Mouse (Mus musculus) embryonic facial prominence, embryonic 15.5 days (tissue): ENCODE results near the gene Psmb3. TPM values are rescaled to one million over a fixed set of nuclear protein-coding genes. Genes with fewer than 3 reads are reported as not detected.
"Not testable (repeated sequence)": the region's sequence is repeated elsewhere in the genome, so short reads cannot be mapped to it uniquely, and the experiment has no call there.

Experiments
- ATAC-seq: fragments of 200-750 bp; cut with Nextera tagmentation; 2 replicates; pipeline ENCODE4 v1.8.0; 2017; ENCODE audit warnings: low read depth, moderate TSS enrichment; ENCODE audit not compliant: insufficient number of reproducible peaks, low FRiP score, low TSS enrichment
- H3K27ac ChIP-seq: fragments of 300-500 bp; sonication (generic); replicated peaks from 2 replicates; pipeline ENCODE4 v1.5.1; 2015; ENCODE audit warnings: mild to moderate bottlenecking, inconsistent platforms
- H3K27me3 ChIP-seq: fragments of 300-500 bp; sonication (generic); 2 replicates; pipeline ENCODE4 v1.6.1; 2015; ENCODE audit warnings: inconsistent platforms
- H3K36me3 ChIP-seq: fragments of 300-500 bp; sonication (generic); 2 replicates; pipeline ENCODE4 v1.6.1; 2015; ENCODE audit warnings: mild to moderate bottlenecking, inconsistent platforms
- H3K4me1 ChIP-seq: fragments of 300-500 bp; sonication (generic); 2 replicates; pipeline ENCODE4 v1.6.1; 2015; ENCODE audit warnings: inconsistent platforms
- H3K4me2 ChIP-seq: fragments of 300-500 bp; sonication (generic); replicated peaks from 2 replicates; pipeline ENCODE4 v1.6.1; 2015; ENCODE audit warnings: mild to moderate bottlenecking, inconsistent platforms
- H3K4me3 ChIP-seq: fragments of 300-500 bp; sonication (generic); replicated peaks from 2 replicates; pipeline ENCODE4 v1.5.1; 2015; ENCODE audit warnings: mild to moderate bottlenecking, inconsistent platforms
- H3K9ac ChIP-seq: fragments of 300-500 bp; sonication (generic); 2 replicates; pipeline ENCODE4 v1.6.1; 2015; ENCODE audit warnings: inconsistent platforms
- H3K9me3 ChIP-seq: fragments of 300-500 bp; sonication (generic); replicated peaks from 2 replicates; pipeline ENCODE4 v1.6.1; 2016; ENCODE audit warnings: inconsistent platforms
- WGBS: fragments of 180-500 bp; shearing (Covaris S2); methylation state at CpG from one replicate; pipeline ENCODE4 v1.1.7; 2015; 5-methylcytosine and 5-hydroxymethylcytosine counted together
- polyA plus RNA-seq: library from polyadenylated mRNA; unstranded; fragments of >200 nt; fragmentation: Nextera tagmentation; extraction: Ambion mirVana; gene quantifications from 2 replicates; pipeline ENCODE4 v1.2.1, GENCODE M21; 2015

The Psmb3 gene
- 440 and 475 TPM in 2 replicates for polyA plus RNA-seq

GRCm38 (mm10) chr11:97703039-97703826 is at the start of gene Psmb3:
TSS of gene Psmb3 (plus strand) at chr11:97703399.
- WGBS: under 1% methylated on average over 35 of the region's 35 CpGs
- no peaks in the 10 kb centered on the region for H3K9me3 ChIP-seq
- ATAC-seq: peak; percentile 92

GRCm38 (mm10) chr11:97654210-97654609 is 49.0 kb upstream of the Psmb3 start:
- no peak for ATAC-seq
- Histone ChIP-seq H3K4me1 (peaks cover 6% of the 10 kb centered on the region), H3K4me3 (no peak overlapping the region), H3K4me2 (no peak overlapping the region), H3K36me3 (no peaks in the 10 kb centered on the region), H3K27me3 (no peaks in the 10 kb centered on the region), H3K9ac (no peak overlapping the region), H3K27ac (no peak overlapping the region), H3K9me3 (no peaks in the 10 kb centered on the region)
- WGBS: 92% methylated on average over 2 of the region's 2 CpGs

More at GRCm38 (mm10) chr11:97703039-97703826, at the start of gene Psmb3:
- peak within 1 kb of the TSS; percentile 87 for H3K4me3 ChIP-seq
- H3K4me2 ChIP-seq: peak within 1 kb of the TSS; percentile 82
- H3K27me3 ChIP-seq: no peaks in the 10 kb centered on the region
- H3K4me1 ChIP-seq: peaks cover 32% of the 10 kb centered on the region
- H3K36me3 ChIP-seq: peaks cover 23% of the 10 kb centered on the region
- H3K9ac ChIP-seq: peak within 1 kb of the TSS; percentile 65
- H3K27ac ChIP-seq: peak within 1 kb of the TSS; percentile 92

- no peak overlapping the region for H3K4me3 ChIP-seq
- H3K27ac ChIP-seq: no peak overlapping the region
- ATAC-seq: no peak
- H3K36me3 ChIP-seq: no peaks in the 10 kb centered on the region
- H3K9ac ChIP-seq: no peak overlapping the region
- H3K4me1 ChIP-seq: peaks cover 21% of the 10 kb centered on the region
- 74% methylated on average over 14 of the region's 14 CpGs for WGBS
- H3K4me2 ChIP-seq: no peak overlapping the region
- H3K9me3 ChIP-seq: no peaks in the 10 kb centered on the region
- H3K27me3 ChIP-seq: peaks cover 6% of the 10 kb centered on the region; the same call in 1 of the 2 replicates
Observed at GRCm38 (mm10) chr11:97656269-97656971, 46.8 kb upstream of the Psmb3 start.

- WGBS: 48% methylated on average over 3 of the region's 6 CpGs
- Histone ChIP-seq H3K9ac (no peak overlapping the region), H3K4me1 (peaks cover 30% of the 10 kb centered on the region), H3K36me3 (no peaks in the 10 kb centered on the region), H3K4me3 (no peak overlapping the region), H3K27me3 (peaks cover 15% of the 10 kb centered on the region), H3K9me3 (no peaks in the 10 kb centered on the region), H3K4me2 (no peak overlapping the region), H3K27ac (no peak overlapping the region)
- no peak for ATAC-seq
Observed at GRCm38 (mm10) chr11:97657184-97657945, 45.8 kb upstream of the Psmb3 start.

GRCm38 (mm10) chr11:97657967-97658366 is 45.2 kb upstream of the Psmb3 start:
- not testable (repeated sequence) for H3K36me3 ChIP-seq, ATAC-seq, H3K27ac ChIP-seq, H3K9me3 ChIP-seq, H3K4me3 ChIP-seq, H3K4me2 ChIP-seq, H3K9ac ChIP-seq
- 91% methylated on average over 6 of the region's 6 CpGs for WGBS
- H3K27me3 ChIP-seq: peaks cover 17% of the 10 kb centered on the region
- peaks cover 35% of the 10 kb centered on the region for H3K4me1 ChIP-seq

- Histone ChIP-seq H3K9me3 (no peaks in the 10 kb centered on the region), H3K9ac (no peak overlapping the region)
- ATAC-seq: no peak
Observed at GRCm38 (mm10) chr11:97658751-97659266, 44.4 kb upstream of the Psmb3 start.

GRCm38 (mm10) chr11:97659267-97659989 is 43.8 kb upstream of the Psmb3 start:
- no peak for ATAC-seq

More at GRCm38 (mm10) chr11:97658751-97659266, 44.4 kb upstream of the Psmb3 start:
- Histone ChIP-seq H3K4me3 (no peak overlapping the region), H3K4me2 (peak overlapping the region; percentile 83; the same call in 1 of the 2 replicates), H3K36me3 (no peaks in the 10 kb centered on the region), H3K27me3 (peaks cover 17% of the 10 kb centered on the region), H3K4me1 (peaks cover 35% of the 10 kb centered on the region), H3K27ac (no peak overlapping the region)
- 72% methylated on average over 11 of the region's 11 CpGs for WGBS

GRCm38 (mm10) chr11:97659990-97660714 is 43.0 kb upstream of the Psmb3 start:
- H3K4me3 ChIP-seq: peak overlapping the region; percentile 83
- peaks cover 45% of the 10 kb centered on the region for H3K4me1 ChIP-seq
- under 1% methylated on average over 76 of the region's 78 CpGs for WGBS
- H3K9ac ChIP-seq: peak overlapping the region; percentile 81
- H3K27ac ChIP-seq: peak overlapping the region; percentile 83
- H3K9me3 ChIP-seq: no peaks in the 10 kb centered on the region
- peak; percentile 85 for ATAC-seq
- H3K27me3 ChIP-seq: peaks cover 17% of the 10 kb centered on the region
- H3K4me2 ChIP-seq: peak overlapping the region; percentile 83
- H3K36me3 ChIP-seq: no peaks in the 10 kb centered on the region

More at GRCm38 (mm10) chr11:97659267-97659989, 43.8 kb upstream of the Psmb3 start:
- Histone ChIP-seq H3K4me2 (peak overlapping the region; percentile 83), H3K4me1 (peaks cover 38% of the 10 kb centered on the region), H3K27me3 (peaks cover 17% of the 10 kb centered on the region), H3K4me3 (peak overlapping the region; percentile 83), H3K36me3 (no peaks in the 10 kb centered on the region), H3K9me3 (no peaks in the 10 kb centered on the region), H3K9ac (peak overlapping the region; percentile 81), H3K27ac (peak overlapping the region; percentile 83)
- 8% methylated on average over 13 of the region's 13 CpGs for WGBS

GRCm38 (mm10) chr11:97660734-97661647 is 42.2 kb upstream of the Psmb3 start:
- no peak for ATAC-seq
- H3K9me3 ChIP-seq: no peaks in the 10 kb centered on the region
- H3K4me2 ChIP-seq: peak overlapping the region; percentile 83
- peak overlapping the region; percentile 83 for H3K4me3 ChIP-seq
- peaks cover 6% of the 10 kb centered on the region for H3K36me3 ChIP-seq
- H3K27ac ChIP-seq: 0 out of 2 replicates have a peak overlapping the region, but pooled peaks have one; percentile 2
- H3K27me3 ChIP-seq: peaks cover 17% of the 10 kb centered on the region
- H3K9ac ChIP-seq: 0 out of 2 replicates have a peak overlapping the region, but pooled peaks have one; percentile 0
- peaks cover 51% of the 10 kb centered on the region for H3K4me1 ChIP-seq
- WGBS: 3% methylated on average over 27 of the region's 27 CpGs
